Mouse (Mus musculus): Measurements from ENCODE around the gene Adamtsl1. TPM values are rescaled to one million over a fixed set of nuclear protein-coding genes. Genes with fewer than 3 reads are reported as not detected.

Adamtsl1 gene
- polyA plus RNA-seq (2012; rRNA removed): 5.2 and 5.6 TPM in 2 replicates

- 0 out of 2 replicates have a peak, but pooled peaks cover 1% of the 10 kb centered on the region for H3K27me3 ChIP-seq (replicated peaks; ENCODE audit: control insufficient read depth, insufficient read depth, low read length)
- WGBS: 2% methylated on average over 9 of the region's 9 CpGs
- no peak for TF ChIP-seq POLR2A (IDR thresholded peaks at IDR 0.05; ENCODE audit: low read depth, low read length)
- TF ChIP-seq CTCF (conservative IDR thresholded peaks at IDR 0.05; ENCODE audit: insufficient read depth, insufficient read length, low read depth, low read length): no peak
- DNase-seq: no peak
- H3K27ac ChIP-seq (ENCODE audit: insufficient read depth, low read depth, low read length): no peak within 1 kb of the TSS
- H3K4me3 ChIP-seq (ENCODE audit: insufficient read depth, low read depth, low read length): peak within 1 kb of the TSS; percentile 47
- no peaks in the 10 kb centered on the region for H3K36me3 ChIP-seq (ENCODE audit: control insufficient read depth, insufficient read depth, low read length)
- no peaks in the 10 kb centered on the region for H3K4me1 ChIP-seq (ENCODE audit: control insufficient read depth, insufficient read depth, low read length)
Observed at GRCm38 (mm10) chr4:85513792-85514191, at the start of gene Adamtsl1. Adamtsl1 (plus strand) TSS chr4:85514172.

GRCm38 (mm10) chr4:85483586-85483985, 30.4 kb upstream of the Adamtsl1 start:
- WGBS: 93% methylated on average over 6 of the region's 6 CpGs
- Histone ChIP-seq H3K27ac (ENCODE audit: insufficient read depth, low read depth, low read length) (no peak overlapping the region), H3K36me3 (ENCODE audit: control insufficient read depth, insufficient read depth, low read length) (no peaks in the 10 kb centered on the region), H3K4me1 (ENCODE audit: control insufficient read depth, insufficient read depth, low read length) (no peaks in the 10 kb centered on the region), H3K4me3 (ENCODE audit: insufficient read depth, low read depth, low read length) (no peak overlapping the region), H3K27me3 (replicated peaks; ENCODE audit: control insufficient read depth, insufficient read depth, low read length) (no peaks in the 10 kb centered on the region)
- TF ChIP-seq POLR2A (IDR thresholded peaks at IDR 0.05; ENCODE audit: low read depth, low read length): no peak
- no peak for TF ChIP-seq CTCF (conservative IDR thresholded peaks at IDR 0.05; ENCODE audit: insufficient read depth, insufficient read length, low read depth, low read length)
- no peak for DNase-seq

DNA sequence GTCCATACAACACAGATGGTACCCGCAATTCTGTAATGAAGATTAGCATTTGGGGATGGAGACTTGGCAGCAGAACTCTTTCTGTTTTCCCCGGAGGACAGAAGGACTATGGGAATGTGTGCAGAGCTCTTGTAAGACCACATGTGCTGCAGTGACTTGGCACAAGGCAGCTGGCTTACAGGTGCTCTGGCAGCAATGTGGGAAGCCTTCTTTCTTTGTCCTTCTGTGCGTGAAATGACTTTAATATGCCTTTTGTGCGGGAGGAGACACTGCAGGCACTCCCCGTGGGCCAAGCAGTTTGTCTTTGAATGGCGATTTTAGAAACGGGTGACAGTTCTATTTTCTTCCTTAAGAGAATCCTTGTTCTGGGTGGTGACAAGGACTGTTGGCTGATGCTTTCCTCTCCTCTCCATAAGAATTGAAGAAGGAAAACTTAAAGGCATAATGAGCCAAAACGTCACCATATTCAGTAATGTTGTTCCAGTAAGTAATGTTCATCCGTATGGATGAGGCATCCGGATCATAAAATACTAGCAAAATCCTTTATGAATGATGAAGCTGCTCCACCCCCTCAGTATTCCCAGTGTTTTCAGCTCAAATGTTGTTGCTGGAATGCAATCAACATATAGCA, 27.5 kb upstream of the Adamtsl1 start:
- Histone ChIP-seq H3K27ac (ENCODE audit: insufficient read depth, low read depth, low read length) (no peak overlapping the region), H3K4me1 (ENCODE audit: control insufficient read depth, insufficient read depth, low read length) (no peaks in the 10 kb centered on the region), H3K36me3 (ENCODE audit: control insufficient read depth, insufficient read depth, low read length) (no peaks in the 10 kb centered on the region), H3K4me3 (ENCODE audit: insufficient read depth, low read depth, low read length) (no peak overlapping the region), H3K27me3 (replicated peaks; ENCODE audit: control insufficient read depth, insufficient read depth, low read length) (no peaks in the 10 kb centered on the region; the same call in 1 of the 2 replicates)
- 74% methylated on average over 10 of the region's 10 CpGs for WGBS
- TF ChIP-seq CTCF (conservative IDR thresholded peaks at IDR 0.05; ENCODE audit: insufficient read depth, insufficient read length, low read depth, low read length) (no peak), POLR2A (IDR thresholded peaks at IDR 0.05; ENCODE audit: low read depth, low read length) (no peak)
- no peak for DNase-seq

- Histone ChIP-seq H3K27me3 (replicated peaks; ENCODE audit: control insufficient read depth, insufficient read depth, low read length) (no peaks in the 10 kb centered on the region), H3K36me3 (ENCODE audit: control insufficient read depth, insufficient read depth, low read length) (no peaks in the 10 kb centered on the region), H3K4me3 (ENCODE audit: insufficient read depth, low read depth, low read length) (no peak overlapping the region), H3K27ac (ENCODE audit: insufficient read depth, low read depth, low read length) (no peak overlapping the region), H3K4me1 (ENCODE audit: control insufficient read depth, insufficient read depth, low read length) (no peaks in the 10 kb centered on the region)
- TF ChIP-seq POLR2A (IDR thresholded peaks at IDR 0.05; ENCODE audit: low read depth, low read length): no peak
- WGBS: 61% methylated on average over 3 of the region's 3 CpGs
- DNase-seq: no peak
Observed at GRCm38 (mm10) chr4:85505718-85506117, 8.3 kb upstream of the Adamtsl1 start.

GRCm38 (mm10) chr4:85506976-85507375, 7.0 kb upstream of the Adamtsl1 start:
- H3K4me3 ChIP-seq (ENCODE audit: insufficient read depth, low read depth, low read length): no peak overlapping the region
- TF ChIP-seq CTCF (conservative IDR thresholded peaks at IDR 0.05; ENCODE audit: insufficient read depth, insufficient read length, low read depth, low read length) (no peak), POLR2A (IDR thresholded peaks at IDR 0.05; ENCODE audit: low read depth, low read length) (no peak)
- no peaks in the 10 kb centered on the region for H3K27me3 ChIP-seq (replicated peaks; ENCODE audit: control insufficient read depth, insufficient read depth, low read length)
- H3K36me3 ChIP-seq (ENCODE audit: control insufficient read depth, insufficient read depth, low read length): no peaks in the 10 kb centered on the region
- no peak overlapping the region for H3K27ac ChIP-seq (ENCODE audit: insufficient read depth, low read depth, low read length)
- H3K4me1 ChIP-seq (ENCODE audit: control insufficient read depth, insufficient read depth, low read length): no peaks in the 10 kb centered on the region
- no peak for DNase-seq
- whole genome bisulfite sequencing: 58% methylated on average over 2 of the region's 2 CpGs

- TF ChIP-seq POLR2A (IDR thresholded peaks at IDR 0.05; ENCODE audit: low read depth, low read length) (no peak), CTCF (conservative IDR thresholded peaks at IDR 0.05; ENCODE audit: insufficient read depth, insufficient read length, low read depth, low read length) (no peak)
Observed at GRCm38 (mm10) chr4:85507491-85507890, 6.5 kb upstream of the Adamtsl1 start.

DNA sequence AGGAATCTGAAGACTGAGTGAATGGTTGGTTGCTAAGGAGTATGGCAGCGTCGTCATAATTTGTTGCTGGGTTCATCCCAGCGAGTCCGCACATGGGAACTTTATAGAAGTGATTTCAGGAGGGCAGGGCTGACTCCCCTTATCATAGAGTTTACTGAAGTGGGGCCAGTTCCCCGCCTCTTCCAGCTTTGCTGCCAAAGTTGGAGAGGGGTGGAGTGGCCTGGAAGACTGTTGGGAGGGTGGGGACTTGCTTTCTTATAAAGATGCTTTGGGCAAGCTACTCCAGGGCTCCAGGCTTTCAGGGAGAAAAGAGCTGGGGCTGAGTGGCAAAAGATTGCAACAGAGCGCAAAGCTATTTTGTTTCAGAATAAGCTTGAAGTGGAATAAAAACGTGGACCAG, 684 bp upstream of the Adamtsl1 start:
- TF ChIP-seq CTCF (conservative IDR thresholded peaks at IDR 0.05; ENCODE audit: insufficient read depth, insufficient read length, low read depth, low read length) (no peak), POLR2A (IDR thresholded peaks at IDR 0.05; ENCODE audit: low read depth, low read length) (no peak)
- no peak overlapping the region for H3K4me3 ChIP-seq (ENCODE audit: insufficient read depth, low read depth, low read length)
- WGBS: 42% methylated on average over 7 of the region's 7 CpGs
- H3K27me3 ChIP-seq (replicated peaks; ENCODE audit: control insufficient read depth, insufficient read depth, low read length): 0 out of 2 replicates have a peak, but pooled peaks cover 1% of the 10 kb centered on the region
- peak; percentile 16 for DNase-seq
- no peaks in the 10 kb centered on the region for H3K36me3 ChIP-seq (ENCODE audit: control insufficient read depth, insufficient read depth, low read length)
- no peak overlapping the region for H3K27ac ChIP-seq (ENCODE audit: insufficient read depth, low read depth, low read length)
- no peaks in the 10 kb centered on the region for H3K4me1 ChIP-seq (ENCODE audit: control insufficient read depth, insufficient read depth, low read length)

More at GRCm38 (mm10) chr4:85507491-85507890, 6.5 kb upstream of the Adamtsl1 start:
- H3K36me3 ChIP-seq (ENCODE audit: control insufficient read depth, insufficient read depth, low read length): no peaks in the 10 kb centered on the region
- 65% methylated on average over 5 of the region's 5 CpGs for WGBS
- no peak overlapping the region for H3K4me3 ChIP-seq (ENCODE audit: insufficient read depth, low read depth, low read length)
- H3K27me3 ChIP-seq (replicated peaks; ENCODE audit: control insufficient read depth, insufficient read depth, low read length): no peaks in the 10 kb centered on the region
- H3K4me1 ChIP-seq (ENCODE audit: control insufficient read depth, insufficient read depth, low read length): no peaks in the 10 kb centered on the region
- H3K27ac ChIP-seq (ENCODE audit: insufficient read depth, low read depth, low read length): no peak overlapping the region
- no peak for DNase-seq

Data from kidney, adult 2 months (tissue).